Mouse (Mus musculus) layer of hippocampus, adult 9-10 months (tissue): ENCODE results near the gene Traf7.

Experiments used
- DNase-seq: peaks from one replicate; pipeline ENCODE4 v3.0.0; 2022; ENCODE audit warnings: low spot score

The Traf7 gene

DNA sequence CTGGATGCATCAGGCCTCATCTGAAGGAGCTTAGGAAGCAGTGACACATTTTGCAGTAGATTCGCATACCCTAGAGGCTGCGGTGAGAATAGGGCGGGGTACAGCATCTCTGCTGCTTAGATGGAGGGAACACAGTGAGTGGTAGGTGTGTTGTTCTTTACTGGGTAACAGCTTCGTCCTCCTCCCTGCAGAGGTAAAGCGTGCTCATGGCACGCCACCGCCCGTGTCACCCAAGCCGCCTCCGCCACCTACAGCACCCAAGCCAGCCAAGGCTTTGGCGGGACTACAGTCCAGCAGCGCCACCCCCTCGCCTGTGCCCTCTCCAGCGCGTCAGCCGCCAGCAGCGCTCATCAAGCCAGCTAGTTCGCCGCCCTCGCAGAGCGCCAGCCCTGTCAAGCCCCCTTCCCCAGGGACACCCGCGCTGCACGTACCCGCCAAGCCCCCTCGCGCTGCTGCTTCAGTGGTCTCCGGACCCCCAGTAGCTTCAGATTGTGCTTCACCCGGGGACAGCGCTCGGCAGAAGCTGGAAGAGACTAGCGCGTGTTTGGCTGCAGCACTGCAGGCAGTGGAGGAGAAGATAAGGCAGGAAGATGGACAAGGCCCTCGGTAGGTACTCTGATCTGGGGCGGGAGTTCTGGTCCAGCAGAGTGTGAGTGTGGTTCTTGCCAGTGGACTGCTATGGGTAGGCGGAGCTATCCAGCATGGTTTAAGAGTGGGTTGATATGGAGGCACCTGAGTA lies 21.2 kb downstream of the Traf7 start:
- no peak for DNase-seq

DNA sequence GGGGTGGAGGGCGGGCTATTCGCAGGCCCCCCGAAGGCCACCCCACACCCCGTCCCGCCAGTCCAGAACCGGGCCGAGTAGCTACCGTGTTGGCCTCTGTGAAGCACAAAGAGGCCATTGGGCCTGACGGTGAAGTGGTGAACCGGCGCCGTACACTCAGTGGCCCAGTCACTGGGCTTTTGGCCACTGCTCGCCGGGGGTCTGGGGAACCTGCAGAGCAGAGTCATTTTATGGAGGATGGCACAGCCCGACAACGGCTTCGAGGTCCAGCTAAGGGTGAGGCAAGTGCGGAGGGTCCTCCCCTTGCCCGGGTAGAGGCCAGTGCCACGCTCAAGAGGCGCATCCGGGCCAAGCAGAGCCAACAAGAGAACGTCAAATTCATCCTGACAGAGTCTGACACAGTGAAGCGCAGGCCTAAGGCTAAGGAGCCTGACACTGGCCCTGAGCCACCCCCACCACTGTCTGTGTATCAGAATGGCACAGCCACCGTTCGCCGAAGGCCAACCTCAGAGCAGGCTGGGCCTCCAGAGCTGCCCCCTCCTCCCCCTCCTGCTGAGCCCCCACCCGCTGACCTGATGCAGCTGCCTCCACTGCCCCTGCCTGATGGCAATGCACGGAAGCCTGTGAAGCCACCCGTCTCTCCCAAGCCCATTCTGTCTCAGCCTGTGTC lies 22.3 kb downstream of the Traf7 start:
- DNase-seq: no peak

DNA sequence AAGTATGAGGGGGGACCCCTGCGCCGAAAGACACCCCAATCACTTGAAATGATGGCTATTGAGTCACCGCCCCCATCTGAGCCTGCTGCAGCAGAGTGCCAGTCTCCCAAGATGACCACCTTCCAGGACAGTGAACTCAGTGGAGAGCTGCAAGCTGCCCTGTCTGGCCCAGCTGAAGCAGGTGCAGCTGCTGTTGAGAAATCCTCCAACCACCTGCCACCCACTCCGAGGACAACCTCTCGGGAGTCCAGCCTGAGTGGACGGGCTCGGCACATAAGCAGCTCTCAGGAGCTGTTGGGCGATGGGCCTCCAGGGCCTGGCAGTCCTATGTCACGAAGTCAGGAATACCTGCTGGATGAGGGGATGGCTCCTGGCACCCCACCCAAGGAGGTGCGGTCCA lies 23.7 kb downstream of the Traf7 start:
- no peak for DNase-seq

DNA sequence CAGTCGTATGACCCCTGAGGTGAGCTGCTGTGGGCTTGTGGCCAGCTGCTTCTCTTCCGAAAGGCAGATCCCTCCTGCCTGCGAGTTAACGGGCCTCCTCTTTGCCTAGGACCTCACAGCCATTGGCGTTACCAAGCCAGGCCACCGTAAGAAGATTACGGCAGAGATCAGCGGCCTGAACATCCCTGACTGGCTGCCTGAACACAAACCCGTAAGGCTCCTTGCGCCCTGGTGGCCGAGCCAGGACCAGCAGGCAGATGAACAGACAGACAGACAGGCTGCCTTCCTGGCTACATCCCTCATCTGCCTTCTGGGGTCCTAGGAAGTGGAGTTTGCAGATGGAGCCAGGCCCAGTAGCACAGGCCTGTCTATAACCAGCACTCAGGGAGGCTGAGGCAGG lies 25.5 kb downstream of the Traf7 start:
- DNase-seq: no peak

DNA sequence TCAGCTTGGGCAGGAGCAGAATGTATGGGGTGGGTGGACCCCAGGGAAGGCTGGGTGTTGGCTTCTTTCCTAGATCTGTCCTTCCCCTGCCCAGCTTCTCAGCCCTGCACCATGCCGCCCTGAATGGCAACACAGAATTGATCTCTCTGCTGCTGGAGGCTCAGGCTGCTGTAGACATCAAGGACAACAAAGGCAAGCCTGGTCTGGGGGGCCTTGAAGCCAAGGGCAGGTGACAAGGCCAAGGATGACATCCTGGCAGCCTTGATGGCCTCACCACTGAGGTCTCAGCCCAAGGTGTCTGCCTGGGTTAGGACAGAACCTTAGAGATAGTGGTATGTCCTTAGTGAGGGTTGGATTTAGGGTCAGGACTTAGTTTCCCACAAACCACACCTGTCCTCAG lies 31.7 kb downstream of the Traf7 start:
- no peak for DNase-seq

DNA sequence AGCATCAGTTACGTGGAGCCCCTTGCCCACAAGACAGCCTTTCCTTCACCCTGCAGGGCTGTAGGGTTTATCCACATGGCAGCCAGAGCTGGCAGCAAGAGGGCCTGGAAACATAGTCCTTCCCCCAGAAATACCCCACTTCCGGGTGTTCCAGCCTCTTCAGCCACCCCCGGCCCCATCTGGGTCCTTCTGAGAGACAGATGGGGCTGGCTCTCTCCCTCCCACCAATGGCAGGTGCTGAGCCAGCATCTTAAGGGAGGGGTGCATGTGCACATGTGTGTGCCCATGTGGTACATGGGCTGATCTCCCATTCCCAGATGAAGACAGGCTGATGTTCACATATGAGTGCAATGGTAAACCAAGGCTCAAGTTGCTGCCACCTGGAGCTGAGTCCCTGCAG lies 32.3 kb downstream of the Traf7 start:
- DNase-seq: peak; percentile 63

DNA sequence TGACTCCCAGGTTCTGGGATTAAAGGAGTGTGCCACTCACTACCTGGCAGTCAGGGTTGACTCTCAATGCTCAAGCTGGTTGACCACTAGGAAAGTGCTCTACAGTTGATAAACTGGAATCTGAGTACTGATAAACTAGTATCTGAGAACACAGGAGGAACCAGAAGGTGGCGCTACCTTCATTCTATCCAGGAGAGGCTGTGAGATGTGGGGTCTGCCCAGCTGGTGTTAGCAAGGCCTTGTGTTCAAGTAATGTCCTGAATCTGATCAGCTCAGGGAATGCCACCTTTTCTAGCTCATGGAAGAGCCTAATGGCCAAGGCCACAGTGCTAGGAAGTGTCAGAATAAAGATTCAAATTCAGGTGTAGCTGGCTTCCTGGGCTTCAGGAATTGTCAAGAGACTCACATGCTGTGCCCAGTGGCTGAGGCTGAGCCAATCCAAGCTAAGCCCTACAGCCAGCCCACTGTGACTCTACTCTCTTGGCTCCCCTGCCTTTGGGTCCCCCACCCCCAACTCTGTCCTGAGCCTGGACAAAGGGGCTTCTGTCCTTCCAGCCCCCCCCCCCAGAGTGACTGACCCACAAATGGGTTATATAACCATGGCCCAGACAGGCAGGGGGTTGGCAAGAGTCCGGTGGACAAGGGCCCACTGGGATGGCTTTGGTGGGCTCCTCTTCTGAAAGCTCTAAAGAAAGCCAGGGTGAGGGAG lies 33.0 kb downstream of the Traf7 start:
- no peak for DNase-seq

DNA sequence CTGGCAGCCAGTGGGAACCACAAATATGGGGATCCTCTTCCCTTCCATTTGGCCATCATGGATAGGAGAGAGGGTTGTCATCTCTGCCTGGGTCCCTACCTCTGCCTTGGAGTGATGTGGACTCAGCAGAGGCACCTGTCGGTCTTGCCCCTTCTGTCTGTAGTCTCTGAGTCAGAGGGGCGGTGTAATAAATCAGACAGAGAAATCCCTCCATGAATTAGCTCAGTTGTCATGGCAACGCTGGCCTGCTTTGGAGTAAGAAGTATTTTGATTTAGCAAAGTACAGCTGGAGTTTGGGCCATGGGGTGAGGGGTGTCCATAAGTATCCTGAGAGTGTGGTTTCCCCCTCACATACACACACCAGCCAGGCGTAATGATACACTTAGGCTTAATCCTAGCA lies 37.3 kb downstream of the Traf7 start:
- DNase-seq: no peak

DNA sequence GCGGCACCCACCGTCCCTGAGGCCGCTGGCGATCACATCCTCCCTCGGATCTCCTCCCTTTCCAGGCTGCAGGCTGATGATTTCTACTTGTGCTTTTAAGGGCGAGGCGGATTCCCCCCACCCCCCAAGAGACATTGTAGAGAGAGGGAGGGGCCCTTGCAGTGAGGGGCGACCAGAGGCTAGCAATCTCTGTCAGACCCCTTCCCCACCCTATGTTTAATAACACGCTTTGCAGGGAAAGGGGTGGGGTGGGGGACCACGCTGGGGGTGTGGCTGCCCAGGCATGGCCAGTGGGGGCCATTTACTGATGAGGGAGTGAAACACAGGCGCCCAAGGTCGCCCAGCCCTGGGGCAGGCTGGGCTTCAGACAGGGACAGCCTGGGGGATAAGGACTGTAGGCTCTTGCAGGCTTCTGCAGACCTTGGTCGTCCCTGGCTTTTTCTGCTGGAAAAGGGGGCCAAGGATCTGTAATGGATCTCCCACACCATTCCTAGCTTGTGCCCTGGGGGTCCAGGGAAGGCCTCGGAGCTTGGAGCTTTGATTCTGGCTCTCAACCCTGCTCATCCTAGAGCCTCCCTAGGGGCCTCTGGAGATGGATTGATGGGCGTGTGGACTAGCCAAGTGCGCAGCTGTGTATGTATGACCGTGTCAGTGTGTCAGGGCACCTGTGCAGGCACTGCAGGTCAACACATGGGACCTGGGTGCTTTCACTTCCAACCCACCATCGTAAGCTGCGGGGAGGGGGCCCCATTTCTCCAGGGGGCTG lies 38.3 kb downstream of the Traf7 start:
- no peak for DNase-seq

DNA sequence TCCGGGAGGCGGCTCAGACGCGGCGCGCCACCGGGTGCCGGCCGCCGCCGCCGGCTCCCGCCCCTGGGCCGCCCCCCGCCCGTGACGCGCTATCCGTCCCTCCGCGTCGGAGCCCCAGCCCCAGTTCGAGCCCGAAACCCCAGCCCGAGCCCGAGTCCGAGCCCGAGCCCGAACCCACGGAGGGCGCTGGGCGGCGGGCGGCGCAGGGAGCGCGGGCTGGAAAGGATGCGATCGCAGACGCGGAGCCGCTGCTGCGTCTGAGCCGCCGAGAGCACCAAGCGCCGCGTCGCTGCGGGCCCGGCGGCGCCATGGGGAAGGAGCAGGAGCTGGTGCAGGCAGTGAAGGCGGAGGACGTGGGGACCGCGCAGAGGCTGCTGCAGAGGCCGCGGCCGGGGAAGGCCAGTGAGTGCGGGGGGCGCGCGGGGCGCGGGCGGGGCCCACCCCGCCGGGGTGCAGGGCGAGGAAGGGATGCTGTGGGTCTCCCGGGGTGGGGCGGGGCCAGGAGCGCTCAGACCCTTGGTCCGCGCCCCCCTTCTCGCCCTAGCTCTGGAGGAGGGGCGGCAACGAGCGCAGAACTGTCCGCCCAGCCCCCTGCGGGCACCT lies 39.0 kb downstream of the Traf7 start:
- DNase-seq: no peak

DNA sequence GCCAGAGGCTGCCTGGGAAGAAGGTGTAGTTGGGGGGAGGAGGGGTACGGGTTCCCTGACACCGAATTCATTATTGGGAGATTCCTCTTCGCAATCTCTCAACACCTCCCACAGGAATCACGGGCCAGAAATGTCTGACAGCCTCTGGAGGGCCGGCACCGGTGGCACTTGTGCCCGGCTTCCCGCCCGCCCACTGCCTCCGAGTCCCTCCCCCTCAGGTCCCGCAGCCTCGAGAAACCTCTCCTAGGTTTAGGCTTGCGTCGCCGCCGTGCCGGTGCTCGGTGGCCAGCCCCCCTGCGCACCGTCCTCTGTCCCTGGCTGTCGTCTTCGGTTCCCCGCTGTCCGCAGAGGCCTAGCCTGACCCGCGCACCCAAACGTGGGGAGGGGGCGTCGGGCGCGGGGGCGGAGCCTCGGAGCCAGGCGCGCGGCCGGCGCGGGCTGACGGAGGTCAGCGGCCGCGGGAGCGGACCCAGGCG lies 39.5 kb downstream of the Traf7 start, which contains the start of gene Caskin1:
Gene Caskin1 (plus strand): TSS at position 416 of the 476 bp plus-strand sequence.
- DNase-seq: no peak

DNA sequence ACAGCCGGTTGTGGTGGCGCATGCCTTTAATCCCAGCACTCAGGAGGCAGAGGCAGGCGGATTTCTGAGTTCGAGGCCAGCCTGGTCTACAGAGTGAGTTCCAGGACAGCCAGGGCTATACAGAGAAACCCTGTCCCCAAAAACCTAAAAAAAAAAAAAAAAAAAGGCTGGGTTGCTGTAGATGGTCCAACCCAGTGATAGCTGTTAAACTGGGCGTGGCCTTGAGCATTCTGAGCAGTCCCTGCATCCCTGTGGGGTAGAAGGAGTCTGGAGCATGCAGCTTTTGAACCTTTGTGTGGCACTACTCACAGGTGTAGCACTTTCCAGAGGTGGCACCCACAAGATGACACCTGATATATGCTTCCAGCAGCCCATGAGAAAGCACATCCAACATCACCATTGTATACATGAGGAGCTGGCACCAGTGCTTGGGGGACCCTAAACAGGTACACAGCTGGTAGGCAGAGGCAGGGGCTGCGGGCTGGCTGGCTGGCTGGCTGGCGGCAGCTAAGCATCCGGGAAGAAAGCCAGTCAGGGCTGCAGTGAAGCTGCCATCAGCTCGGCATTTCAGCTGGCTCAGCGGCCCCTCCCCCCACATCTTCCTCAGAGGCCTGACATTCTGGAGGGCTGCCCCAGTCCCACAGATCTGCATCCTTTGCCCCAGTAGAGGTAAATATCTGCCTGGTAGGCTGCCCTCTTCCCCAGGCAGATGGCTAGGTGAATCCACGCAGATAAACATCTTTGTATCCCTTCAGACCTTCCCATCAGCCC lies 42.5 kb downstream of the Traf7 start:
- no peak for DNase-seq

DNA sequence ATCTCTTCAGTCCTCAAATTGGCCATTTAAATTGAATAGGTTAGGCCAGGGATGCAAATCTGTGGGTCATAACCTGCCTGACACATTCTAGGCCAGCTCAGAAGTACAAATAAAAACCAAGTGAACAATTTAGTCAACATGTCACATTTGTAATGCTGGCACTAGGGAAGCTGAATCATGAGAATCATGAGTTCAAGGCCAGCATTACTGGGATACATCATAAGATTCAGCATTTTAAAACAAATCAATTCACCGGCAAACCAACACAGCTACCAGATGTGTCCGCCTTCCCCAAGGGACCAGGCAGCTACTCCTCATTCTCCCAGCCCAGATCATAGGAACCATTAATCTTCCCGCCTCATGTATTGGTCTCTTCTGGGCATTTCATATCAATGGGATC lies 44.2 kb downstream of the Traf7 start:
- no peak for DNase-seq

DNA sequence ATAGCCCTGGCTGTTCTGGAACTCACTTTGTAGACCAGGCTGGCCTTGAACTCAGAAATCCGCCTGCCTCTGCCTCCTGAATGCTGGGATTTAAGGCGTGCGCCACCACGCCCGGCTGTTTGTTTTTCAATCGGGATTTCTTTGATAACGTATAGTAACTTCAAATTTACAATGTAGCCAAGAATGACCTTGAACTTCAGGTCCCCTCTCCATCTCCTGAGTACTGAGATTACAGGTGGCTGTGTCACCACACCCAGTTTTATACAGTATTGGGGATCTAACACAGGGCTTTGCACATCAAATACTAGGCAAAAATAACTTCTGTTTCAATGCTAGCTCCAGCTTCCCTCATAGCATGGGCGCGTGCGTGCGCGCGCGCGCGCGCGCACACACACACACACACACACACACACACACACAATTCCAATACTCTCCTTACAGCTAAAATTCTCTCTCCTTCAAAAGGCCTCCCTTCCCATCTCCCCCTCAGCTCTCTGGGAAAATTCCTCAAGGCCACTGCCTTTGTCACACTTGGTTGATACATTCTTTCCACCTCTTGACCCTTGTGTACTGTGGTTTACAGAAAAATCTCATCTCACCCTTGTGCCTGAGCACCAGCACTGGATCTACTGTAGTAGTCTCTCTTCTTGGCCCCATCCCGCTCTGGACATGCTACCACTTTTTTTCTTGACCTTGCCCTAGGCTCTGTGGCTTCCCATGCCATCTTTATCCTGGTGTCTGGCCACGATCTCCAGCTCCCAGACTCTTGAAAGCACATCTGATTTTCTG lies 46.5 kb downstream of the Traf7 start:
- DNase-seq: no peak

DNA sequence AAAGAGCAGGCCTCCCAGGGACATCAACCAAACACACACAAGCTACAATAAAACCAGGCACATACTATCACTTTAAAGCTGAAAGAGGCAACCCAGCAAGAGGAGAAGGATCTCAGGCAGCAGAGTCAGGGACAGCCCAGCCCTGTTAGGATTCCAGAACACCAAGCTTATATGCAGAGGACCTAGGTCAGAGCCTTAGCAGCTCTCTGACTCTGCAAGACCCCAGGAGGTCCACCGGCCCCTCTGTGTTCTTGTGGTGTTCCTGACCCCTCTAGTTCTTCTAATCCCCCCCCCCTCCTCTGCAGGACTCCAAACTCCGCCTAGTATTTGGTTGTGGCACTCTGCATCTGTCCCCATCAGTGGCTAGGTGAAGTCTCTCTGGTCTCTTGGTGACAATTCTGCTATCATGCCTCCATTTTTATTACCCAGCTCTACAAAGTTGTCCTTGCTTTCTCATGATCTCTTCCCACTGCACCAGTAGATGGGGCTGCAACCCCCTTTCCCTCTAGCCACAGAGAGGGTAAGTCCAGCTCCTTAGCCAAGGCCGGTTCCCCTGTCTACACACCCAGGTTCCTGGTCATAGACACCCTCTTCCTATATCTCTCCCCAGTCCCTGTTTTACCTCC lies 47.4 kb downstream of the Traf7 start:
- DNase-seq: no peak

DNA sequence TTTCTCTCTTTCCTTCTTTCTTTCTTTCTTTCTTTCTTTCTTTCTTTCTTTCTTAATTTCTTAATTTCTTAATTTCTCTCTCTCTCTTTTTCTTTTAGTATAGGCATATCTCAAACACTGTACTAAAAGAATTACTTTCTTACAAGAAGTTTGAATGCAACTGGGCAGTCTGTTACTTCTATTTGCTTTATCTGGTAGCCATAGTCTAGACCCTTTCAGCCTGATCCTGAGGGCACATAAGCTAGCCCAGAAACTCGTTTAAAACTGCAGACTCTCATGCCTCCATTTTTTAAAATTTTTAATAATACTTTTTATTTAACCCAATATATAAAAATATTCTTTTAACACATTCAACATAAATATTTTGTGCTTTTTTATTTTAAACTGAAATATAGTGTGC lies 48.3 kb downstream of the Traf7 start:
- DNase-seq: no peak

DNA sequence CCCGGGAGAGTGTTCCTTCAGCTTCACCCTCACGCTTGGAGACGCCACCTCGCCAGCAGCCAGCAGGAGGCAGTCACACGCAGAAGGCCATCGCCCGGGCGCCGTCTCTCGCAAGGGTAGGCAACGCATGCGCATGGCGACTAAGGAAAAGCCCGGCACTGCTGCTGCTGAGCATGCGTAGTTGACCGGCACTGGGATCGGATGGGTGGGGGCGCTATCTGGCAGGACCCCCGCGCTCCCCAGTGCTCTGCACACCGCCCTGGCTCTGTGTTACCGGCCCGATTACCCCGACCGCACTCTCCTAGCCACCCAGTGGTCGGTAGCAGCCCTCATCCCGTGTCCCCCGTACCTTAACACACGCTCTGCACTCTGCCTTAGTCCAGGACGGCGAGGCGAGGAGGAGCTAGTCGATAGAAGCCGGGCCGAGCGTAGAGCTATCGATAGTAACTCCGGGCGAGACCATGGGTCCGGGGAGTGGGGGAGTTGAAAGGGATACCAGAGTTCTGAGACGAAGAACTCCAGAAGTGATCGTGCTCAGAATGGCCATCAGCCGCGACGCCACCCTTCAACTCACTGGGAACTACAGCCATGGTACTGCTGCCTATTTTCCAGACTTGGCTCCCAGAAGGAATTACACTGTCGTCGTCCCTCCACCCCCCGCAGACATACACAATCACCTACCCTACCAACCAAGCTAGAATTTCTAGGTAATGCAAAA lies 48.9 kb downstream of the Traf7 start, which contains the start of gene Mlst8:
Gene Mlst8 (minus strand): TSS at position 416 of the 718 bp plus-strand sequence.
- peak; percentile 97 for DNase-seq

DNA sequence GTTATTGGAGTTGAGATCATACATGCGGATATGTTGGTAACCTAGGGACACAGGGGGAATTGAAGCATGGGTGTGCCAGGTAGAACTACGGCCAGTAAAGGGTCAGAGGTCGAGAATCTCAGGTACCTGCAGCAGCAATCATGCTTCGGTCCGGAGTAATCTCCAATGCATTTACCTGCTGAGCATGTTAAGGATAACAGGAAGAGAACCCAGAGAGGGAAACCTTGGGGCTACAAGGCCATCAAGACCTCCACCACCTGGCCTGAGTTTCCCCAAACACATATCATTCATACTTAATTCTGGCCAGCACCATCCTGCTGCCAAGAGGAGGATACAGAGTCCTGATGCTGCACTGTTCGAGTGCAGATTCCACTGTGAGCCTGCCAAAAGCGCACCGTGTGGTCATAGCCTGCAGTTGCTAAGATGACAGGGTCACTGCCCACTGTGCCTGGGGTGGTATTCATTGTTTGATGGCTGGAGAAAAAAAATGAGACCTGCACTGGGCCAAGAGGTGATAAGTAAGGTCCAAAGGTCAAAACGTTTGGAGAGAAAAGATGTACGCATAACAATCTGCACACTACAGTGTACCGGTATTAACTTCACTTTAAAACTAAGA lies 49.6 kb downstream of the Traf7 start:
- no peak for DNase-seq
